Mouse (Mus musculus): ENCODE results near the gene Tmcc3. TPM values are rescaled to one million over a fixed set of nuclear protein-coding genes. Genes with fewer than 3 reads are reported as not detected.

Tmcc3 gene
- polyA plus RNA-seq, 1 experiment from 2014 or later: 5.3 TPM

GRCm38 (mm10) chr10:94515583-94515982, 203.8 kb downstream of the Tmcc3 start:
- 3% methylated on average over 10 of the region's 10 CpGs for WGBS
- H3K9ac ChIP-seq: peak overlapping the region; percentile 72; the same call in 1 of the 2 replicates
- H3K27ac ChIP-seq: no peak overlapping the region
- H3K9me3 ChIP-seq: no peaks in the 10 kb centered on the region
- no peaks in the 10 kb centered on the region for H3K36me3 ChIP-seq (replicated peaks)
- peaks cover 28% of the 10 kb centered on the region for H3K4me1 ChIP-seq
- peak overlapping the region; percentile 82 for H3K4me2 ChIP-seq
- H3K27me3 ChIP-seq: peaks cover 34% of the 10 kb centered on the region
- H3K4me3 ChIP-seq (replicated peaks): peak overlapping the region; percentile 65
- no peak; the same call in 1 of the 2 replicates for ATAC-seq (ENCODE audit: low FRiP score)

DNA sequence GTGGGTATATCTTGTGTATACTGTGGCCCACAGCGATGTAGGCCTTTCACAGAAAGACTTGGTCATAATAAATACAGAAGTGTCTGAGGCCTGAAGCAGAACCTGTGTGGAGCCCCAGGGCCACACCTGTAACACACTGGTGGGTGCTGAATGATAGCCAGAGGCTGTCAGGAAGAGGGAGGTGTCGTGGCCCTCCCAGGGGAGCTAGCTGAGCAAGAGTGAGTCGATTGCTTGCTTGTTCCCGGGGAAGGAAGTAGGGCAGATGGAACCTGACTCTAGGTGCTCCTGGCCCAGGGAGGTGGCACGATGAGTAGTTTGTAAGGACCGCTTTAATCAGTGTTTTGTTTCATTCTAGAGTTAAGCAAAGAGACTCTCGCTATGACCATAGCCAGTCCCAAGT, 208.1 kb downstream of the Tmcc3 start:
- Histone ChIP-seq H3K9ac (no peak overlapping the region), H3K9me3 (no peaks in the 10 kb centered on the region), H3K27ac (no peak overlapping the region), H3K4me2 (no peak overlapping the region), H3K4me1 (peaks cover 49% of the 10 kb centered on the region), H3K36me3 (replicated peaks) (no peaks in the 10 kb centered on the region), H3K27me3 (peaks cover 18% of the 10 kb centered on the region), H3K4me3 (replicated peaks) (no peak overlapping the region)
- WGBS: 59% methylated on average over 7 of the region's 7 CpGs
- no peak for ATAC-seq (ENCODE audit: low FRiP score)

DNA sequence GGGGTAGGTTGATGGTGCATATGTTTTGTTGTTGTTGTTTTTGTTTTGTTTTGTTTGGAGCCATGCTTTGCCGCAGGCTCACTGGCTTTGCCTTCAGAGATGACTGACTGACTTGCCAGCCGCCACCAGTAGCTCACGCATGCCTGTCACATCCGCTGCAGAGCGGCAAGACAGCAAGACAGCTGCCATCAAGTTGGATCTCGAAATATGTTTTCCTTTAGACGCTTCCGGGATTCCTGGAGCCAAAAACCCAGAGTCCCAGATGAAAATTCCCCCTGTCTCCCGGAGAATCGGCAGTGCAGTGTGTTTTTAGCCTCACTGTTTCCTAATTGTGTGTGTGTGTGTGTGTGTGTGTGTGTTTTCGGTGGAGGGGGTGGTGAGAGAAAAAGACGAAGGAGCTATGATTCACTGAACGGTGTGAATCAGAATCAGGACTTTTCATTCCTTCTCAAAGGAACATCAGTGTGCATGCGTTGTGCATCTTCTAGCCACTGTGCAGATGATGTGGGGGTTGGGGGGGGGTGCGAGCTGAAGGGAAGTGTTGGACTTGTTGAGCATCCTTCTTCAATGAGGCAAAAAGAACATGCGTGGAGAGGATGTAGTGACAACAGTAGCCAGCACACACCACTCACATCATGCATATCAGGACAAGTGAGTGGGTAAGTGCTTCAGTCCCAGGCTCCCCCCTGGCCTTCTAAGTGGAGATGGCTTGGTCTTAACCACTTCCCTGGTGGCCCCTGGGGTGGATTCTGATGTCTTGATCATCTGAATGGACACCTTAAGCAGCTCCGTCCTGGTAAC, 208.8 kb downstream of the Tmcc3 start:
- Histone ChIP-seq H3K9me3 (no peaks in the 10 kb centered on the region), H3K4me2 (no peak overlapping the region), H3K4me3 (replicated peaks) (no peak overlapping the region), H3K27me3 (peaks cover 18% of the 10 kb centered on the region), H3K4me1 (peaks cover 46% of the 10 kb centered on the region), H3K27ac (no peak overlapping the region), H3K9ac (no peak overlapping the region), H3K36me3 (replicated peaks) (no peaks in the 10 kb centered on the region)
- ATAC-seq (ENCODE audit: low FRiP score): no peak
- 52% methylated on average over 17 of the region's 17 CpGs for WGBS

GRCm38 (mm10) chr10:94521107-94521401, 209.3 kb downstream of the Tmcc3 start:
- no peak for ATAC-seq (ENCODE audit: low FRiP score)
- WGBS: 27% methylated on average over 3 of the region's 3 CpGs
- H3K4me2 ChIP-seq: no peak overlapping the region

DNA sequence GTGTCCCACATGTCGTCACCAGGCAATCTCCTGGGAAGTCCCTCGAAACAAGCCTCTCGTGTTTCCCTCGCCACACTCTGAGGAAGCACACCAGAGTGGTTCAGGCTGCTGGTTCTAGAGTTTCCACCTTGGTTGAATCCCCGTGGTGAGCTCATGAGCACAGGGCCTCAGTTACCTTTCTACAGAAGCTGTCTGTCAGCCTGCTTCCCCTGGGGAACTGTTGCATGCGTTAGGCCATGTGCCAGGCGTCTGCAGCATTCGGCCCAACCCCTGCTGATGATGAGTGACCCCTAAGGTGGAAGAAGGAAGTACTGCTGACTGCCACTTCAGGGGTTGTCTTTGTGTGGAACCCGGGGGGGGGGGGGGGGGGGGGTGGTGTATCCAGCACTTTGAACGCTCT, 210.0 kb downstream of the Tmcc3 start:
- Histone ChIP-seq H3K27ac (no peak overlapping the region), H3K27me3 (peaks cover 10% of the 10 kb centered on the region), H3K9me3 (no peaks in the 10 kb centered on the region), H3K4me2 (no peak overlapping the region), H3K9ac (no peak overlapping the region), H3K36me3 (replicated peaks) (no peaks in the 10 kb centered on the region), H3K4me1 (peaks cover 35% of the 10 kb centered on the region), H3K4me3 (replicated peaks) (no peak overlapping the region)
- ATAC-seq (ENCODE audit: low FRiP score): no peak
- 41% methylated on average over 9 of the region's 10 CpGs for WGBS

More at GRCm38 (mm10) chr10:94521107-94521401, 209.3 kb downstream of the Tmcc3 start:
- Histone ChIP-seq H3K36me3 (replicated peaks) (no peaks in the 10 kb centered on the region), H3K9me3 (no peaks in the 10 kb centered on the region), H3K9ac (no peak overlapping the region), H3K4me1 (peaks cover 41% of the 10 kb centered on the region), H3K27ac (no peak overlapping the region), H3K4me3 (replicated peaks) (no peak overlapping the region), H3K27me3 (peaks cover 17% of the 10 kb centered on the region)

- ATAC-seq (ENCODE audit: low FRiP score): peak; percentile 52; the same call in 1 of the 2 replicates
- no peaks in the 10 kb centered on the region for H3K9me3 ChIP-seq
- H3K9ac ChIP-seq: no peak overlapping the region
- 0 out of 2 replicates have a peak overlapping the region, but pooled peaks have one; percentile 31 for H3K4me2 ChIP-seq
- H3K36me3 ChIP-seq (replicated peaks): no peaks in the 10 kb centered on the region
- H3K4me3 ChIP-seq (replicated peaks): no peak overlapping the region
- 0 out of 2 replicates have a peak overlapping the region, but pooled peaks have one; percentile 9 for H3K27ac ChIP-seq
- peaks cover under 1% of the 10 kb centered on the region; the same call in 1 of the 2 replicates for H3K27me3 ChIP-seq
- peaks cover 31% of the 10 kb centered on the region for H3K4me1 ChIP-seq
- 83% methylated on average over 8 of the region's 8 CpGs for WGBS
These were observed 211.5 kb downstream of the Tmcc3 start for GRCm38 (mm10) chr10:94523297-94523696.

DNA sequence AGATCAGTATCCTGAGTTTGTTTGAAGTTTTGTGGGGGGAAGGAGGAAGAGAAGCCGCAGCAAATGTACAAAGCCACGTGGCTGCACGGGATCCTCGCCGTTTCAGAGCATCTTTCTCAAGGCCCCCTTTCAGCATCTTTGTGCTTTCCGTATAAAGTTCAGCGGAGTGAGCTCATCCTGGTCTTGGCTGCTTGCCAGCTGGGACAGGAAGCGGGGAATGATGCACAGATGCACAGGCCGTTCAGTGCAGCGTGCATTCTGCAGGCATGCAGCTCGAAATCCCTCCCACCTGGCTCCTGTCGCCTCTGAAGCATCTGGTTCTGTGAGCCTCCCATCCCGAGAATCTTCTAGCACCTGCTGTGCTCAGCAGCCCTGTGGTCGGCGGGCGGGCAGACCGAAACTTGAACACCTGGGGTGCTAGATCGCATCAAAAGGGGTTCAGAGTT, 212.0 kb downstream of the Tmcc3 start:
- Histone ChIP-seq H3K4me1 (peaks cover 31% of the 10 kb centered on the region), H3K27ac (0 out of 2 replicates have a peak overlapping the region, but pooled peaks have one; percentile 9), H3K27me3 (no peaks in the 10 kb centered on the region), H3K4me3 (replicated peaks) (no peak overlapping the region), H3K4me2 (peak overlapping the region; percentile 31), H3K36me3 (replicated peaks) (no peaks in the 10 kb centered on the region), H3K9ac (no peak overlapping the region), H3K9me3 (no peaks in the 10 kb centered on the region)
- ATAC-seq (ENCODE audit: low FRiP score): peak; percentile 74; the same call in 1 of the 2 replicates
- WGBS: 9% methylated on average over 18 of the region's 18 CpGs

DNA sequence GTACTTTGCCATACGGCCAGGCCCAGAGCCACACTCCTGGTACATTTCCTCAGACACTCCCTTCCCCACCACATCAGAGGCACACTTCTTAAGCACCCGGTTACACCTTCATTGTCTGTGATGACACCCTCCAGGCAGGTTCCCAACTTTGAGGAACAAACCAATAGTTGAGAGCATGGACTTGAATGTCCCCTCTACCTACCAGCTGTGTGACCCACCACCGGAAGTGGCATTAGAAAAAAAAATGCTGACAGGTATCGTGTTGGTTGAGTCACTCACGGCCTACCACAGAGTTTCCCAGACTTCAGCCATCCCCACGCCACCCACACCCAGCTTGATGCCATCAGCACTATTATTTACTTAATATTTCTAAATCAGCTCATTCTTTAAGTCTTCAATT, 213.2 kb downstream of the Tmcc3 start:
- Histone ChIP-seq H3K4me3 (replicated peaks) (no peak overlapping the region), H3K9ac (no peak overlapping the region), H3K27ac (no peak overlapping the region), H3K9me3 (no peaks in the 10 kb centered on the region), H3K4me2 (no peak overlapping the region), H3K36me3 (replicated peaks) (no peaks in the 10 kb centered on the region), H3K4me1 (peaks cover 31% of the 10 kb centered on the region), H3K27me3 (no peaks in the 10 kb centered on the region)
- 72% methylated on average over 6 of the region's 6 CpGs for WGBS
- ATAC-seq (ENCODE audit: low FRiP score): no peak

GRCm38 (mm10) chr10:94525784-94526183, 214.0 kb downstream of the Tmcc3 start:
- Histone ChIP-seq H3K27me3 (no peaks in the 10 kb centered on the region), H3K9ac (no peak overlapping the region), H3K9me3 (no peaks in the 10 kb centered on the region), H3K4me2 (no peak overlapping the region), H3K36me3 (replicated peaks) (no peaks in the 10 kb centered on the region), H3K27ac (no peak overlapping the region), H3K4me1 (peaks cover 34% of the 10 kb centered on the region), H3K4me3 (replicated peaks) (no peak overlapping the region)
- 88% methylated on average over 7 of the region's 7 CpGs for WGBS
- ATAC-seq (ENCODE audit: low FRiP score): no peak

- H3K4me2 ChIP-seq: no peak overlapping the region
- H3K27ac ChIP-seq: no peak overlapping the region
- H3K4me1 ChIP-seq: peaks cover 26% of the 10 kb centered on the region
- H3K36me3 ChIP-seq (replicated peaks): no peaks in the 10 kb centered on the region
- ATAC-seq (ENCODE audit: low FRiP score): no peak
- 79% methylated on average over 8 of the region's 8 CpGs for WGBS
- no peak overlapping the region for H3K4me3 ChIP-seq (replicated peaks)
- no peaks in the 10 kb centered on the region for H3K9me3 ChIP-seq
- no peak overlapping the region for H3K9ac ChIP-seq
- no peaks in the 10 kb centered on the region for H3K27me3 ChIP-seq
These were observed 215.1 kb downstream of the Tmcc3 start for GRCm38 (mm10) chr10:94526834-94527233.

DNA sequence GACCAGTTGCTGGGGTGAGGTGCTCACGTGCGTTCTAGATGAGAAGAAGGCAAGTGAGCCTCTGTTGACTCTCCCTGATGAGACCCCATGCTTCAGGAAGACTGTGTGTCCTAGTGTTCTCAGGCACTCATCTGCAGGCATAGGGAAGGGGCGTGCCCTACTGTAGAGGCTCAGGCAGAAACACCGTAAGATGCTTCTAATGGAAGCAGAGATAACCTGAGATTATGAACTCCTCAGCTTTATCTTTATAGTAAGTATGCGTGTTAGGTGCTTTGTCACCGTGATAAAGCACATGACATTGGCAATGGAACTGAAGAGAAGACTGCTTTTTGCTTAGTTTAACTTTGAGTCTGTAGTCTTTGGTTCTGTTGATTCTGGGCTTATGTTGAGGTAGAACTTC, 215.5 kb downstream of the Tmcc3 start:
- H3K4me2 ChIP-seq: no peak overlapping the region
- H3K4me3 ChIP-seq (replicated peaks): no peak overlapping the region
- H3K9ac ChIP-seq: no peak overlapping the region
- no peaks in the 10 kb centered on the region for H3K27me3 ChIP-seq
- 92% methylated on average over 6 of the region's 6 CpGs for WGBS
- ATAC-seq (ENCODE audit: low FRiP score): no peak
- H3K4me1 ChIP-seq: peaks cover 22% of the 10 kb centered on the region
- no peaks in the 10 kb centered on the region for H3K9me3 ChIP-seq
- no peak overlapping the region for H3K27ac ChIP-seq
- H3K36me3 ChIP-seq (replicated peaks): no peaks in the 10 kb centered on the region

- no peak for ATAC-seq (ENCODE audit: low FRiP score)
- Histone ChIP-seq H3K4me1 (0 out of 2 replicates have a peak, but pooled peaks cover 5% of the 10 kb centered on the region), H3K4me3 (replicated peaks) (no peak overlapping the region), H3K9ac (no peak overlapping the region), H3K36me3 (replicated peaks) (no peaks in the 10 kb centered on the region), H3K27ac (no peak overlapping the region), H3K9me3 (no peaks in the 10 kb centered on the region), H3K27me3 (no peaks in the 10 kb centered on the region), H3K4me2 (no peak overlapping the region)
- 85% methylated on average over 2 of the region's 2 CpGs for WGBS
These were observed 218.3 kb downstream of the Tmcc3 start for GRCm38 (mm10) chr10:94530079-94530478.

DNA sequence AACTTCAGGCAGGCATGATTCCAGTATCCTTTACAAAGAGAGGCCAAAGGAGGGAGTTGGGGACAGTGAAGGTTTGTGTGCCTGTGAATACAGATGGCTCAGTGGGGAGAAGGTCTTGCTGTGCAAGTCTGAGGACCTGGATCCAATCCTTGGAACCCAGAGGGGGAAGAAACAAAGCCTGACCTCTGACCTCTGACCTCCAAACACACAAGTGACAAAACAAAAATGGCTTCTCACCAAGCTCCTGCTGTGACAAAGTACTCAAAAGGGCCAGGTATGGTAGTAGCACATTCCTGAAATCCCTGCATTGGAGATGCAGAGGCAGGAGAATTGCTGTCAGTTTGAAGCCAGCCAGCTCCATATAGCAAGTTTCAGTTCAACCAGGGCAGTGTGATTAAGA, 219.7 kb downstream of the Tmcc3 start:
- Histone ChIP-seq H3K9ac (no peak overlapping the region), H3K27ac (no peak overlapping the region), H3K36me3 (replicated peaks) (no peaks in the 10 kb centered on the region), H3K27me3 (no peaks in the 10 kb centered on the region), H3K4me3 (replicated peaks) (no peak overlapping the region), H3K9me3 (no peaks in the 10 kb centered on the region), H3K4me2 (no peak overlapping the region), H3K4me1 (0 out of 2 replicates have a peak, but pooled peaks cover 5% of the 10 kb centered on the region)
- ATAC-seq (ENCODE audit: low FRiP score): no peak

Data from forebrain, embryonic 12.5 days (tissue).